Mouse (Mus musculus) liver, embryonic 14.5 days (tissue): Measurements from ENCODE around the gene Trappc10.

ENCODE experiments used
- CTCF ChIP-seq: IDR thresholded peaks from 2 replicates; pipeline ENCODE4 v1.5.1; 2016; ENCODE audit warnings: antibody characterized with exemption, low read depth, control low read depth
- EP300 ChIP-seq: IDR thresholded peaks from 2 replicates; pipeline ENCODE4 v1.6.1; 2016; ENCODE audit warnings: antibody characterized with exemption, low read depth

GRCm38 (mm10) chr10:78259702-78260101 is 15.3 kb upstream of the Trappc10 start:
- no peak for TF ChIP-seq CTCF
- TF ChIP-seq EP300 = no peak
